In genomic region chr5:124602349-124602748, GRCm38 (mm10) we compare ENCODE assay signal across 9 mouse cellular contexts. TPM values are rescaled to one million over a fixed set of nuclear protein-coding genes. Genes with fewer than 3 reads are reported as not detected.
DNase-seq lines count a peak whose midpoint lies in the region; ATAC-seq lines count a peak whose summit lies in the region.
"Had no signal": no experiment of that assay in that cellular context is flagged by ENCODE, and none has a peak within 500 bp of the region (broad histone marks: within the 10 kb centered on the region; RNA-seq: fewer than 3 reads in every experiment).

No protein-coding gene starts in this region.

- ATAC-seq in liver, embryonic 12.5 days: no peak
- ATAC-seq in embryonic facial prominence, embryonic 14.5 days (ENCODE audit: low read depth): no peak
- no peak for ATAC-seq in liver, embryonic 11.5 days (replicated peaks; ENCODE audit: low FRiP score)

- 45% methylated on average over 5 of the region's 5 CpGs for whole genome bisulfite sequencing in liver, embryonic 12.5 days (ENCODE audit: insufficient replicate concordance)
- 67% methylated on average over 5 of the region's 5 CpGs for WGBS in embryonic facial prominence, embryonic 14.5 days
- 56% methylated on average over 5 of the region's 5 CpGs for WGBS in liver, embryonic 11.5 days

- no peak overlapping the region for H3K4me2 ChIP-seq in liver, embryonic 12.5 days
- H3K4me2 ChIP-seq in embryonic facial prominence, embryonic 14.5 days (ENCODE audit: low read depth, low read length): no peak overlapping the region
- H3K4me2 ChIP-seq in liver, embryonic 11.5 days: no peak overlapping the region

- no peak overlapping the region for H3K4me3 ChIP-seq in liver, embryonic 12.5 days
- H3K4me3 ChIP-seq in embryonic facial prominence, embryonic 14.5 days (ENCODE audit: low read depth, low read length): no peak overlapping the region
- no peak overlapping the region for H3K4me3 ChIP-seq in liver, embryonic 11.5 days (ENCODE audit: low read depth, low read length)
- H3K4me3 ChIP-seq: myocyte had no signal

- H3K36me3 ChIP-seq in liver, embryonic 12.5 days: no peaks in the 10 kb centered on the region
- peaks cover 6% of the 10 kb centered on the region; the same call in 1 of the 2 replicates for H3K36me3 ChIP-seq in embryonic facial prominence, embryonic 14.5 days (ENCODE audit: control insufficient read depth, insufficient read depth, low read length)
- H3K36me3 ChIP-seq in liver, embryonic 11.5 days (ENCODE audit: control insufficient read depth, insufficient read depth, low read length): no peaks in the 10 kb centered on the region

- no peak overlapping the region for H3K9ac ChIP-seq in liver, embryonic 12.5 days
- H3K9ac ChIP-seq in embryonic facial prominence, embryonic 14.5 days (ENCODE audit: low read depth, low read length): no peak overlapping the region
- H3K9ac ChIP-seq in liver, embryonic 11.5 days (ENCODE audit: low read depth, low read length): no peak overlapping the region

- H3K9me3 ChIP-seq in liver, embryonic 12.5 days (replicated peaks): no peaks in the 10 kb centered on the region
- H3K9me3 ChIP-seq in embryonic facial prominence, embryonic 14.5 days (ENCODE audit: control insufficient read depth, low read length): no peaks in the 10 kb centered on the region
- H3K9me3 ChIP-seq in liver, embryonic 11.5 days (ENCODE audit: control insufficient read depth, low read length): no peaks in the 10 kb centered on the region

- H3K27ac ChIP-seq in liver, embryonic 12.5 days: no peak overlapping the region
- no peak overlapping the region for H3K27ac ChIP-seq in embryonic facial prominence, embryonic 14.5 days (replicated peaks; ENCODE audit: low read depth, low read length)
- no peak overlapping the region for H3K27ac ChIP-seq in liver, embryonic 11.5 days (ENCODE audit: low read depth, low read length)

- peaks cover 17% of the 10 kb centered on the region for H3K4me1 ChIP-seq in liver, embryonic 12.5 days
- no peaks in the 10 kb centered on the region for H3K4me1 ChIP-seq in embryonic facial prominence, embryonic 14.5 days (ENCODE audit: control insufficient read depth, insufficient read depth, low read length)
- peaks cover 2% of the 10 kb centered on the region; the same call in 1 of the 2 replicates for H3K4me1 ChIP-seq in liver, embryonic 11.5 days (replicated peaks; ENCODE audit: control insufficient read depth, insufficient read depth, low read length)

- H3K27me3 ChIP-seq in liver, embryonic 12.5 days (replicated peaks): no peaks in the 10 kb centered on the region
- no peaks in the 10 kb centered on the region for H3K27me3 ChIP-seq in embryonic facial prominence, embryonic 14.5 days (replicated peaks; ENCODE audit: control insufficient read depth, insufficient read depth, low read length)
- no peaks in the 10 kb centered on the region for H3K27me3 ChIP-seq in liver, embryonic 11.5 days (replicated peaks; ENCODE audit: control insufficient read depth, insufficient read depth, low read length)

- DNase-seq in cerebellum, postnatal 14 days: peak; percentile 74 to 86
- DNase-seq in cerebellum, adult 9-10 months: no peak
- DNase-seq in liver: peak; percentile 59
- DNase-seq in T-cell, adult 2 months (ENCODE audit: low spot score): peak; percentile 58
- peak; percentile 16 for DNase-seq in embryonic facial prominence, embryonic 14.5 days (ENCODE audit: low spot score)
- peak; percentile 57 for DNase-seq in liver, embryonic 11.5 days (ENCODE audit: low spot score)
- DNase-seq in testis, postnatal 10 days (ENCODE audit: low spot score): peak; percentile 71

RNA-seq across cellular contexts. Expression of gene Gtf2h3, which starts 23.4 kb away (rescaled TPM):
- 42.1 and 43.3 TPM in 2 replicates for polyA plus RNA-seq in liver, embryonic 12.5 days (2016; fragmentation: Nextera tagmentation; extraction: Ambion mirVana)
- 56.7 and 74.3 TPM in 2 replicates for polyA plus RNA-seq in embryonic facial prominence, embryonic 14.5 days (2014; fragmentation: Nextera tagmentation; extraction: Ambion mirVana)
- polyA plus RNA-seq in liver, embryonic 11.5 days (2014; fragmentation: Nextera tagmentation; extraction: Ambion mirVana): 69.7 and 69.9 TPM in 2 replicates

RNA-seq across cellular contexts. Expression of gene Eif2b1, which starts 23.4 kb away (rescaled TPM):
- 74.6 and 80.1 TPM in 2 replicates for polyA plus RNA-seq in liver, embryonic 12.5 days (2016; fragmentation: Nextera tagmentation; extraction: Ambion mirVana)
- 74.6 and 74.9 TPM in 2 replicates for polyA plus RNA-seq in embryonic facial prominence, embryonic 14.5 days (2014; fragmentation: Nextera tagmentation; extraction: Ambion mirVana)
- polyA plus RNA-seq in liver, embryonic 11.5 days (2014; fragmentation: Nextera tagmentation; extraction: Ambion mirVana): 119 and 123 TPM in 2 replicates

RNA-seq across cellular contexts. Expression of gene Atp6v0a2, which starts 26.0 kb away (rescaled TPM):
- polyA plus RNA-seq in liver, embryonic 12.5 days (2016; fragmentation: Nextera tagmentation; extraction: Ambion mirVana): 21.2 and 25.5 TPM in 2 replicates
- 46.8 and 48.3 TPM in 2 replicates for polyA plus RNA-seq in embryonic facial prominence, embryonic 14.5 days (2014; fragmentation: Nextera tagmentation; extraction: Ambion mirVana)
- polyA plus RNA-seq in liver, embryonic 11.5 days (2014; fragmentation: Nextera tagmentation; extraction: Ambion mirVana): 31.2 and 36.0 TPM in 2 replicates

RNA-seq across cellular contexts. Expression of gene Ddx55, which starts 49.7 kb away (rescaled TPM):
- 11.9 and 12.4 TPM in 2 replicates for polyA plus RNA-seq in liver, embryonic 12.5 days (2016; fragmentation: Nextera tagmentation; extraction: Ambion mirVana)
- polyA plus RNA-seq in embryonic facial prominence, embryonic 14.5 days (2014; fragmentation: Nextera tagmentation; extraction: Ambion mirVana): 8.5 and 10.6 TPM in 2 replicates
- polyA plus RNA-seq in liver, embryonic 11.5 days (2014; fragmentation: Nextera tagmentation; extraction: Ambion mirVana): 18.9 and 19.6 TPM in 2 replicates
